Mouse (Mus musculus) MEL (cell line): ENCODE results near the gene Pfn2.

Experiments
- CTCF ChIP-seq, 3 experiments: IDR thresholded peaks in 2 of 3; conservative IDR thresholded peaks in 1 of 3; 2 replicates each; pipeline ENCODE4 v1.5.1; 2011 to 2012; ENCODE audit warnings: low read length in 3 of 3, low read depth in 2 of 3, mild to moderate bottlenecking in 2 of 3, improper control_type of control experiment in 1 of 3, inconsistent platforms in 1 of 3, mixed read lengths in 1 of 3, moderate library complexity in 1 of 3; ENCODE audit not compliant: control insufficient read depth in 1 of 3, insufficient read depth in 1 of 3, poor library complexity in 1 of 3, severe bottlenecking in 1 of 3
- ETS1 ChIP-seq: IDR thresholded peaks from 2 replicates; pipeline ENCODE4 v1.6.1; 2012; ENCODE audit warnings: low read depth, mild to moderate bottlenecking, inconsistent platforms, low read length, improper control_type of control experiment, moderate library complexity
- HCFC1 ChIP-seq: IDR thresholded peaks from 2 replicates; pipeline ENCODE4 v1.6.1; 2012; ENCODE audit warnings: low read depth, mild to moderate bottlenecking, inconsistent platforms, low read length, improper control_type of control experiment, moderate library complexity
- POLR2A ChIP-seq, 2 experiments: IDR thresholded peaks; 2 replicates each; pipeline ENCODE4 v1.6.1; 2011 to 2012; ENCODE audit warnings: low read length in 2 of 2, mild to moderate bottlenecking in 2 of 2, control low read depth in 1 of 2, improper control_type of control experiment in 1 of 2, low read depth in 1 of 2, moderate library complexity in 1 of 2; ENCODE audit not compliant: control insufficient read depth in 1 of 2, insufficient read depth in 1 of 2, poor library complexity in 1 of 2
- RCOR1 ChIP-seq: IDR thresholded peaks from 2 replicates; pipeline ENCODE4 v1.6.1; 2012; ENCODE audit warnings: low read depth, mild to moderate bottlenecking, inconsistent platforms, low read length, improper control_type of control experiment

- TF ChIP-seq POLR2A (IDR thresholded peaks at IDR 0.05; ENCODE audit: control insufficient read depth in 1 of 2, insufficient read depth in 1 of 2, low read depth in 1 of 2, low read length in 2 of 2, poor library complexity in 1 of 2) = no peak
- no peak for TF ChIP-seq HCFC1
- TF ChIP-seq ETS1 = no peak
- TF ChIP-seq RCOR1 = no peak
- no peak for TF ChIP-seq CTCF (IDR thresholded peaks at IDR 0.05 in 2 of 3, conservative IDR thresholded peaks at IDR 0.05 in 1 of 3; ENCODE audit: control insufficient read depth in 1 of 3, insufficient read depth in 1 of 3, low read depth in 2 of 3, low read length in 3 of 3, poor library complexity in 1 of 3, severe bottlenecking in 1 of 3)
These were observed 1.9 kb downstream of the Pfn2 start for GRCm38 (mm10) chr3:57845786-57846661.
